Comparison of ENCODE assay signal across 12 mouse cellular contexts in the genomic region with DNA sequence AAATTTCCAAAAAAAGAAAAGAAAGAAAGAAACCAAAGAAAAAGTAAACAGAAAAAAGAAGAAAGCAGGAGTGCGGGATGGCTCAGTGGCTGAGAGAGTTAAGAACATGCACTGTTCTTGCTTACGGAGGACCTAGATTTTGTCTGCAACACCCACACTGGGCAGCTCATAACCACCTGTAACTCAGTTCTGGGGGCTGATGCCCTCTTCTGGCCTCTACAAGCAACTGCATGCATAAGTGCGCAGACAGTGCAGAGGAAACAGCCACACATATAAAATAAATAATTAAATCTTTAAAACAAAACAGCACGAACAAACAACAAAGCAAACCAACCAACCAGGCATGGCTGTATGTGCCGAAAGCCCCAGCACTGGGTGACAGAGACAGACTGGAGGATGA. TPM values are rescaled to one million over a fixed set of nuclear protein-coding genes. Genes with fewer than 3 reads are reported as not detected.
DNase-seq lines count a peak whose midpoint lies in the region; ATAC-seq and TF ChIP-seq lines count a peak whose summit lies in the region.
"Had no signal": no experiment of that assay in that cellular context is flagged by ENCODE, and none has a peak within 500 bp of the region (broad histone marks: within the 10 kb centered on the region; RNA-seq: fewer than 3 reads in every experiment).

No protein-coding gene starts in this region.

- H3K9me3 ChIP-seq in E14TG2a.4 (ENCODE audit: low read length) = no peaks in the 10 kb centered on the region
- peaks cover 2% of the 10 kb centered on the region; the same call in 1 of the 2 replicates for H3K9me3 ChIP-seq in embryonic facial prominence, embryonic 10.5 days
- peaks cover 3% of the 10 kb centered on the region; the same call in 1 of the 2 replicates for H3K9me3 ChIP-seq in hindbrain, embryonic 16.5 days (ENCODE audit: control insufficient read depth, low read length)
- H3K9me3 ChIP-seq: hindbrain, embryonic 15.5 days; midbrain, embryonic 13.5 days had no signal

- H3K4me2 ChIP-seq in hindbrain, embryonic 16.5 days (ENCODE audit: low read length) = no peak overlapping the region
- H3K4me2 ChIP-seq: heart, embryonic 13.5 days; hindbrain, embryonic 15.5 days; midbrain, embryonic 13.5 days had no signal

- ATAC-seq in hindbrain, embryonic 16.5 days = no peak
- ATAC-seq: midbrain, embryonic 13.5 days had no signal

- H3K36me3 ChIP-seq in E14TG2a.4 (ENCODE audit: insufficient read depth, low read length) = peaks cover 10% of the 10 kb centered on the region
- no peaks in the 10 kb centered on the region for H3K36me3 ChIP-seq in embryonic facial prominence, embryonic 10.5 days (replicated peaks)
- H3K36me3 ChIP-seq in hindbrain, embryonic 16.5 days (ENCODE audit: control insufficient read depth, insufficient read depth, low read length) = no peaks in the 10 kb centered on the region
- H3K36me3 ChIP-seq: heart, embryonic 13.5 days; hindbrain, embryonic 15.5 days; midbrain, embryonic 13.5 days had no signal

- DNase-seq in layer of hippocampus, adult 2 months (ENCODE audit: low spot score in 2 of 2) = no peak
- DNase-seq in layer of hippocampus, postnatal 25 days (ENCODE audit: extremely low spot score in 1 of 2, low spot score in 1 of 2) = no peak
- peak; percentile 59 for DNase-seq in A20 (ENCODE audit: low read depth, low spot score)
- DNase-seq in brain, embryonic 14.5 days (ENCODE audit: low read depth) = no peak
- DNase-seq in embryonic facial prominence, embryonic 10.5 days (ENCODE audit: low spot score) = no peak
- no peak for DNase-seq in frontal cortex, postnatal 36 days (ENCODE audit: low spot score in 2 of 2)
- DNase-seq: cerebellum, adult 2 months had no signal

- no peak overlapping the region for H3K27ac ChIP-seq in layer of hippocampus, adult 2 months
- H3K27ac ChIP-seq in embryonic facial prominence, embryonic 10.5 days (replicated peaks) = no peak overlapping the region
- no peak overlapping the region for H3K27ac ChIP-seq in hindbrain, embryonic 16.5 days (ENCODE audit: low read depth, low read length)
- H3K27ac ChIP-seq: heart, embryonic 13.5 days; hindbrain, embryonic 15.5 days; midbrain, embryonic 13.5 days had no signal

- H3K4me1 ChIP-seq in E14TG2a.4 (replicated peaks; ENCODE audit: low read depth, low read length) = peaks cover 24% of the 10 kb centered on the region
- no peaks in the 10 kb centered on the region for H3K4me1 ChIP-seq in embryonic facial prominence, embryonic 10.5 days
- no peaks in the 10 kb centered on the region for H3K4me1 ChIP-seq in hindbrain, embryonic 16.5 days (ENCODE audit: control insufficient read depth, insufficient read depth, low read depth, low read length)
- H3K4me1 ChIP-seq: heart, embryonic 13.5 days; hindbrain, embryonic 15.5 days; midbrain, embryonic 13.5 days had no signal

- no peaks in the 10 kb centered on the region for H3K27me3 ChIP-seq in E14TG2a.4 (ENCODE audit: insufficient read depth, low read length)
- no peaks in the 10 kb centered on the region for H3K27me3 ChIP-seq in embryonic facial prominence, embryonic 10.5 days (replicated peaks; ENCODE audit: low read depth, poor library complexity, severe bottlenecking)
- no peaks in the 10 kb centered on the region for H3K27me3 ChIP-seq in hindbrain, embryonic 16.5 days (replicated peaks; ENCODE audit: control insufficient read depth, insufficient read depth, low read length)
- H3K27me3 ChIP-seq: heart, embryonic 13.5 days; hindbrain, embryonic 15.5 days; midbrain, embryonic 13.5 days had no signal

- WGBS in embryonic facial prominence, embryonic 10.5 days = 90% methylated on average over 5 of the region's 5 CpGs
- WGBS in hindbrain, embryonic 16.5 days = 85% methylated on average over 5 of the region's 5 CpGs

- TF ChIP-seq CTCF in layer of hippocampus, adult 2 months (conservative IDR thresholded peaks at IDR 0.05) = peak; percentile 66
- TF ChIP-seq CTCF in E14TG2a.4 (conservative IDR thresholded peaks at IDR 0.05; ENCODE audit: low read length) = peak; percentile 56
- TF ChIP-seq CTCF in brain, embryonic 14.5 days (IDR thresholded peaks at IDR 0.05; ENCODE audit: borderline replicate concordance, extremely low read depth, insufficient read depth, insufficient read length) = peak; percentile 31; the same call in 1 of the 2 replicates

- H3K9ac ChIP-seq in hindbrain, embryonic 16.5 days (ENCODE audit: low read depth, low read length) = no peak overlapping the region
- H3K9ac ChIP-seq: heart, embryonic 13.5 days; hindbrain, embryonic 15.5 days; midbrain, embryonic 13.5 days had no signal

- no peak for TF ChIP-seq POLR2A in brain, embryonic 14.5 days (IDR thresholded peaks at IDR 0.05; ENCODE audit: borderline replicate concordance, extremely low read depth, insufficient read depth, insufficient read length, poor library complexity, severe bottlenecking)

- H3K4me3 ChIP-seq in layer of hippocampus, adult 2 months = no peak overlapping the region
- no peak overlapping the region for H3K4me3 ChIP-seq in E14TG2a.4 (replicated peaks; ENCODE audit: low read length)
- H3K4me3 ChIP-seq in embryonic facial prominence, embryonic 10.5 days = no peak overlapping the region
- H3K4me3 ChIP-seq in hindbrain, embryonic 16.5 days (ENCODE audit: low read length) = no peak overlapping the region
- H3K4me3 ChIP-seq: heart, embryonic 13.5 days; hindbrain, embryonic 15.5 days; midbrain, embryonic 13.5 days had no signal

RNA-seq across cellular contexts. Expression of a gene that starts 50.8 kb away (rescaled TPM):
- total RNA-seq in layer of hippocampus, adult 2 months (2021) = 1 to 10 TPM in 1 of 2 experiments, under 1 TPM in 1; 0.90 to 1.8 TPM
- total RNA-seq in layer of hippocampus, postnatal 25 days (2021) = 1 to 10 TPM; 2.1 to 2.4 TPM
- 7.8 and 8.2 TPM in 2 replicates for polyA plus RNA-seq in brain, embryonic 14.5 days (2012; rRNA removed)
- polyA plus RNA-seq in embryonic facial prominence, embryonic 10.5 days (2016; fragmentation: Nextera tagmentation; extraction: Ambion mirVana) = 11.6 and 14.4 TPM in 2 replicates
- polyA plus RNA-seq in hindbrain, embryonic 16.5 days (2015; fragmentation: Nextera tagmentation; extraction: Ambion mirVana) = 10.7 and 13.8 TPM in 2 replicates

RNA-seq across cellular contexts. Expression of a gene that starts 51.0 kb away (rescaled TPM):
- 100 to 1,000 TPM; 198 to 202 TPM for total RNA-seq in layer of hippocampus, adult 2 months (2021)
- 100 to 1,000 TPM; 179 to 185 TPM for total RNA-seq in layer of hippocampus, postnatal 25 days (2021)
- polyA plus RNA-seq in brain, embryonic 14.5 days (2012; rRNA removed) = 411 and 463 TPM in 2 replicates
- polyA plus RNA-seq in embryonic facial prominence, embryonic 10.5 days (2016; fragmentation: Nextera tagmentation; extraction: Ambion mirVana) = 444 and 454 TPM in 2 replicates
- polyA plus RNA-seq in hindbrain, embryonic 16.5 days (2015; fragmentation: Nextera tagmentation; extraction: Ambion mirVana) = 282 and 295 TPM in 2 replicates
